Mouse (Mus musculus) limb, embryonic 15.5 days (tissue): ENCODE results near the gene Olfr1366. TPM values are rescaled to one million over a fixed set of nuclear protein-coding genes. Genes with fewer than 3 reads are reported as not detected.
"Not testable (repeated sequence)": the region's sequence is repeated elsewhere in the genome, so short reads cannot be mapped to it uniquely, and the experiment has no call there.

Experiments
- ATAC-seq: fragments of 200-750 bp; cut with Nextera tagmentation; 2 replicates; pipeline ENCODE4 v1.8.0; 2017; ENCODE audit warnings: low read depth, moderate TSS enrichment; ENCODE audit not compliant: insufficient number of reproducible peaks, low FRiP score, low TSS enrichment
- H3K27ac ChIP-seq: fragments of 300-500 bp; sonication (generic); 2 replicates; pipeline ENCODE4 v1.5.1; 2015; ENCODE audit warnings: moderate library complexity, mild to moderate bottlenecking, inconsistent platforms
- H3K27me3 ChIP-seq: fragments of 300-500 bp; sonication (generic); 2 replicates; pipeline ENCODE4 v1.6.1; 2015; ENCODE audit warnings: inconsistent platforms
- H3K36me3 ChIP-seq: fragments of 300-500 bp; sonication (generic); 2 replicates; pipeline ENCODE4 v1.6.1; 2015; ENCODE audit warnings: inconsistent platforms
- H3K4me1 ChIP-seq: fragments of 300-500 bp; sonication (generic); 2 replicates; pipeline ENCODE4 v1.6.1; 2015; ENCODE audit warnings: inconsistent platforms
- H3K4me2 ChIP-seq: fragments of 300-500 bp; sonication (generic); 2 replicates; pipeline ENCODE4 v1.6.1; 2015; ENCODE audit warnings: mild to moderate bottlenecking, inconsistent platforms
- H3K4me3 ChIP-seq: fragments of 300-500 bp; sonication (generic); 2 replicates; pipeline ENCODE4 v1.5.1; 2015; ENCODE audit warnings: mild to moderate bottlenecking, inconsistent platforms
- H3K9ac ChIP-seq: fragments of 300-500 bp; sonication (generic); 2 replicates; pipeline ENCODE4 v1.6.1; 2015; ENCODE audit warnings: inconsistent platforms
- H3K9me3 ChIP-seq: fragments of 300-500 bp; sonication (generic); 2 replicates; pipeline ENCODE4 v1.6.1; 2016; ENCODE audit warnings: inconsistent platforms
- WGBS: fragments of 180-500 bp; shearing (Covaris S2); methylation state at CpG from one replicate; pipeline ENCODE4 v1.1.7; 2015; 5-methylcytosine and 5-hydroxymethylcytosine counted together
- polyA plus RNA-seq: library from polyadenylated mRNA; unstranded; fragments of >200 nt; fragmentation: Nextera tagmentation; extraction: Ambion mirVana; gene quantifications from 2 replicates; pipeline ENCODE4 v1.2.1, GENCODE M21; 2015

The Olfr1366 gene
- 0.17 and 0.18 TPM in 2 replicates for polyA plus RNA-seq

DNA sequence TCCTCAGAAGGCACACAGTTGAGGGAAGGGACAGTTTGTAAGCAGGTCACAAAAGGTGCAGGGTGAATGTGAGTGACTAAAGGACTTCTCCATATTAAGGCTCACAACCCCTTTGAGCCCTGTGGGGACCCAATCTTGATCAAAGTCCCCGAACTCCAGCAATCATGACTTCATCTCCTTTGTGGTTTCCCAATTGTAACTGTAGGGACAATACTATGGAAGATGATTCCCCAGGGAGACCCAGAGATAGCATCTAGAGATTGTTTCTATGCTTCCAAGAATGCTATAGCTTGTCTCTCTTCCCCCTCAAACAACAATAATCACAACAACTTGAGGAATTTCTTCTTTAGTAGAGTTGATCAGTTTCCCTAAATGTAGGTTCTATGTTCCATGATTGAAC lies at the start of gene Olfr1366:
Gene Olfr1366 (minus strand): TSS at position 101 of the 400 bp plus-strand sequence.
- no peak for ATAC-seq
- WGBS, result 63% methylated on average over 1 of the region's 1 CpGs

GRCm38 (mm10) chr13:21591618-21592017 lies 49.0 kb upstream of the Olfr1366 start:
- Histone ChIP-seq H3K4me3 (no peak overlapping the region), H3K4me1 (no peaks in the 10 kb centered on the region), H3K27me3 (no peaks in the 10 kb centered on the region), H3K9me3 (no peaks in the 10 kb centered on the region), H3K27ac (no peak overlapping the region), H3K36me3 (no peaks in the 10 kb centered on the region), H3K9ac (no peak overlapping the region), H3K4me2 (no peak overlapping the region)
- 47% methylated on average over 2 of the region's 2 CpGs for WGBS
- ATAC-seq, result no peak

More for the DNA sequence above, at the start of gene Olfr1366:
- Histone ChIP-seq H3K4me2 (no peak within 1 kb of the TSS), H3K27ac (no peak within 1 kb of the TSS), H3K27me3 (no peaks in the 10 kb centered on the region), H3K4me1 (no peaks in the 10 kb centered on the region), H3K4me3 (no peak within 1 kb of the TSS), H3K9ac (no peak within 1 kb of the TSS), H3K9me3 (no peaks in the 10 kb centered on the region), H3K36me3 (no peaks in the 10 kb centered on the region)

DNA sequence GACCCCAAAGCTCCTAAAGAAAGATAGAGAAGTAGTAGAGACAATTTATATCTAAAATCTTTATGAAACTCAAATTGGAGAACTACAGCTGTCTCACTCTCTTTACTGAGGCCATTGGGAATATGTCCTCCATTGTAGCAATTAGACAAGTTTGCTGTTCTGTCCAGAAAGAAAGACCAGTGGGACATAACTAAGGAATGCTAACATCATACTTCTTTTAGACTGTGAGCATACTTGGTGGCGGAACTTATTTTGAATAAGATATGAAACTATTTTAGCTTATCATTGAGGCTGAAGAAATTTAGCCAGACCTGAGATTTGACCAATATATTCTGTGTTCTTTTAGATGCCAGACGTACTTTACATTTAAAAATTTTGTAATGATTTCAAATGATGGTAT lies 39.1 kb upstream of the Olfr1366 start, which contains the start of gene Olfr1364:
Gene Olfr1364 (minus strand): TSS at position 101 of the 400 bp plus-strand sequence.
- WGBS, result 83% methylated on average over 2 of the region's 2 CpGs
- H3K9ac ChIP-seq, result no peak within 1 kb of the TSS
- no peaks in the 10 kb centered on the region for H3K36me3 ChIP-seq
- H3K4me1 ChIP-seq, result no peaks in the 10 kb centered on the region
- no peak for ATAC-seq
- no peak within 1 kb of the TSS for H3K4me2 ChIP-seq
- H3K27ac ChIP-seq, result no peak within 1 kb of the TSS
- H3K27me3 ChIP-seq, result no peaks in the 10 kb centered on the region
- no peak within 1 kb of the TSS for H3K4me3 ChIP-seq
- H3K9me3 ChIP-seq, result no peaks in the 10 kb centered on the region

- no peak within 1 kb of the TSS for H3K9ac ChIP-seq
- 73% methylated on average over 1 of the region's 1 CpGs for WGBS
- H3K27me3 ChIP-seq, result no peaks in the 10 kb centered on the region
- no peaks in the 10 kb centered on the region for H3K9me3 ChIP-seq
- H3K4me1 ChIP-seq, result no peaks in the 10 kb centered on the region
- no peaks in the 10 kb centered on the region for H3K36me3 ChIP-seq
- no peak within 1 kb of the TSS for H3K4me2 ChIP-seq
- no peak for ATAC-seq
- no peak within 1 kb of the TSS for H3K27ac ChIP-seq
- no peak within 1 kb of the TSS for H3K4me3 ChIP-seq
Observed at GRCm38 (mm10) chr13:21559793-21560192, 17.2 kb upstream of the Olfr1366 start, which contains the start of gene Olfr1535. Gene Olfr1535, minus strand, starts transcription at chr13:21559893.

DNA sequence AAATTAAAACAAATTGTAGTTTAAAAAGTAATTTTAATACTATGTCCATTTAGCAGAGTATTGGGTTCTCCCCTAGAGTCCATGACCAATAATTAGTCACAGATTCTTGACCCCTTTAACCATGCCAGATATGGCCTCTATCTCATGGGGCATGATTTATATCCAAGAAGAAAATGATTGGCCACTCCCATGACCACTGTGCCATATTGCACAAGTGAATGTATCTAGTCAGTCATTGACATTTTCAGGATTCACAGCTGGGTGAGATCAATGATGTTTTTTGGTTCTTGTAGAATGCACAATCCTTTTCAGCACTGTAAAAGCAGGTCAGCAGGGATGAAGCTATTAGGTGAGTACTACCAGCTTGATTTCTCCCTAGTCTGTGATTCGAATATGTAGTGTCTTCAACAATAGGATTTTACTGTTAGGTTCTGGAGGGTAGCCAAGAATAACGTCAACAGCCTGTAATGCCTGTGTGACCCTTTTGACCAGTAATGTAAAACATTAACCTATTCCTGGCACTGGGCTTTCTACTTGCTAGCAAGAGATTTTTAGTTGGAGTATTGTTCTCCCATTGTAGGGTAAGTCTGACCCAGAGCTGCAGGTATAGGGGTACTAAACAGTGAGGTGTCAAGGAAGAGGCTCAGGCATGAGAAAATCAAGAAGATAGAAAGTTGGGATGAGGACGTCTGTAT lies 8.0 kb upstream of the Olfr1366 start:
- Histone ChIP-seq H3K27me3 (no peaks in the 10 kb centered on the region), H3K27ac (no peak overlapping the region), H3K4me2 (no peak overlapping the region), H3K9ac (no peak overlapping the region), H3K36me3 (no peaks in the 10 kb centered on the region), H3K9me3 (no peaks in the 10 kb centered on the region), H3K4me1 (no peaks in the 10 kb centered on the region), H3K4me3 (no peak overlapping the region)
- 55% methylated on average over 3 of the region's 3 CpGs for WGBS
- ATAC-seq, result no peak

DNA sequence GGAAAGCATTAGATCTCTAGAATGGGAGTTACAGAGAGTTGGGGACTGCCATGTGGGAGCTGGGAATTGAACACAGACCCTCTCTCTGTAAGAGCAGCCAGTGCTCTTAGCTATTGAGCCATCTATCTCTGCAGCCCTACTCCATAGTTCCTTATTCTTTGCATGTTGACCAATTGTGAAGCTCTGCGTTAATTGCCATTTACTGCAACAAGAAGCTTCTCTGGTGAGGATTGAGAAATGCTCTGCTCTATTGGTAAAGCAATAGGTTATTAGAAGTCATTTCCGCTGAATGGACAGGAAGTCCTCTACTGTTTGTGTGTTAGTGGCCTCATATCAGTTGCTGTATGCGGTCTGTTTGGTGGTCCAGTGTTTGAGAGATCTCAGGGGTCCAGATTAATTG lies 6.9 kb upstream of the Olfr1366 start:
- Histone ChIP-seq H3K36me3 (no peaks in the 10 kb centered on the region), H3K4me1 (no peaks in the 10 kb centered on the region), H3K9me3 (no peaks in the 10 kb centered on the region), H3K9ac (no peak overlapping the region), H3K27ac (no peak overlapping the region), H3K4me3 (no peak overlapping the region), H3K4me2 (no peak overlapping the region), H3K27me3 (no peaks in the 10 kb centered on the region)
- WGBS, result 83% methylated on average over 3 of the region's 3 CpGs
- no peak for ATAC-seq

GRCm38 (mm10) chr13:21530781-21531201 lies 11.8 kb downstream of the Olfr1366 start, which contains the start of gene Zkscan8:
Gene Zkscan8, minus strand, starts transcription at chr13:21531120.
- Histone ChIP-seq H3K4me2 (peak within 1 kb of the TSS; percentile 63), H3K4me1 (no peaks in the 10 kb centered on the region), H3K36me3 (peaks cover 9% of the 10 kb centered on the region), H3K9me3 (no peaks in the 10 kb centered on the region), H3K27ac (peak within 1 kb of the TSS; percentile 96), H3K4me3 (peak within 1 kb of the TSS; percentile 88), H3K27me3 (no peaks in the 10 kb centered on the region), H3K9ac (peak within 1 kb of the TSS; percentile 99)
- WGBS, result under 1% methylated on average over 39 of the region's 39 CpGs
- ATAC-seq, result peak; percentile 93

DNA sequence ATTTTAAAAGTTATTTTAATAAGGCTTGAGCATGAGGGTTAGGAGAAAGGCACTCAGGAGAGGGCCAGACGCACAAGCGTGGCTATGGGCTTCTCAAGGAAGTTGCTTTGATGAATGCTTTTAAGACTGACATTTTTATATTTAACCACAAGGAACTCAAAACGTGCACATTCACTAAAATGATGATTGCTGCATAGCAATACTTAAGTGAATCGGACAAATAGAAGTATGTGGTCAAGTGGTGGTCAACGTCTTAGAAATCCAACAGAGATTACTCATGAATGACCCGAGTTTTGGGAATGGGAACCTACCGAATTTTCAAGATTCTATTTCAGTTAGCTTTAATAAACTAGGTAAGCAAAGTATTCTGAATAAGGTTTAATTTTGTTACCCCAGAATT lies 12.5 kb downstream of the Olfr1366 start:
- no peak for ATAC-seq
- H3K4me2 ChIP-seq, result peak overlapping the region; percentile 40
- peaks cover 13% of the 10 kb centered on the region for H3K36me3 ChIP-seq
- H3K9ac ChIP-seq, result no peak overlapping the region
- no peaks in the 10 kb centered on the region for H3K4me1 ChIP-seq
- H3K4me3 ChIP-seq, result peak overlapping the region; percentile 88
- no peaks in the 10 kb centered on the region for H3K27me3 ChIP-seq
- H3K9me3 ChIP-seq, result no peaks in the 10 kb centered on the region
- no peak overlapping the region for H3K27ac ChIP-seq
- 42% methylated on average over 7 of the region's 7 CpGs for WGBS

GRCm38 (mm10) chr13:21506221-21506649 lies 36.4 kb downstream of the Olfr1366 start:
- H3K9me3 ChIP-seq, result no peaks in the 10 kb centered on the region
- peak; percentile 97 for ATAC-seq
- H3K4me3 ChIP-seq, result peak overlapping the region; percentile 64
- H3K4me2 ChIP-seq, result peak overlapping the region; percentile 52
- WGBS, result under 1% methylated on average over 21 of the region's 21 CpGs
- peaks cover 3% of the 10 kb centered on the region; the same call in 1 of the 2 replicates for H3K4me1 ChIP-seq
- peak overlapping the region; percentile 94 for H3K27ac ChIP-seq
- no peaks in the 10 kb centered on the region for H3K36me3 ChIP-seq
- H3K27me3 ChIP-seq, result no peaks in the 10 kb centered on the region
- H3K9ac ChIP-seq, result peak overlapping the region; percentile 37; the same call in 1 of the 2 replicates

- H3K27me3 ChIP-seq, result no peaks in the 10 kb centered on the region
- no peak for ATAC-seq
Observed at GRCm38 (mm10) chr13:21502296-21502695, 40.3 kb downstream of the Olfr1366 start.

GRCm38 (mm10) chr13:21501182-21501581 lies 41.4 kb downstream of the Olfr1366 start, which contains the start of gene Gm11273:
Gene Gm11273, minus strand, starts transcription at chr13:21501418.
- H3K27ac ChIP-seq, H3K4me2 ChIP-seq, H3K9me3 ChIP-seq, H3K36me3 ChIP-seq, H3K4me3 ChIP-seq, ATAC-seq, H3K9ac ChIP-seq, H3K27me3 ChIP-seq, H3K4me1 ChIP-seq: not testable (repeated sequence)
- 94% methylated on average over 17 of the region's 17 CpGs for WGBS

More at GRCm38 (mm10) chr13:21502296-21502695, 40.3 kb downstream of the Olfr1366 start:
- no peak overlapping the region for H3K27ac ChIP-seq
- H3K4me1 ChIP-seq, result peaks cover 3% of the 10 kb centered on the region; the same call in 1 of the 2 replicates
- no peak overlapping the region for H3K9ac ChIP-seq
- H3K4me2 ChIP-seq, result no peak overlapping the region
- WGBS, result 84% methylated on average over 5 of the region's 5 CpGs
- H3K4me3 ChIP-seq, result no peak overlapping the region
- no peaks in the 10 kb centered on the region for H3K9me3 ChIP-seq
- no peaks in the 10 kb centered on the region for H3K36me3 ChIP-seq

DNA sequence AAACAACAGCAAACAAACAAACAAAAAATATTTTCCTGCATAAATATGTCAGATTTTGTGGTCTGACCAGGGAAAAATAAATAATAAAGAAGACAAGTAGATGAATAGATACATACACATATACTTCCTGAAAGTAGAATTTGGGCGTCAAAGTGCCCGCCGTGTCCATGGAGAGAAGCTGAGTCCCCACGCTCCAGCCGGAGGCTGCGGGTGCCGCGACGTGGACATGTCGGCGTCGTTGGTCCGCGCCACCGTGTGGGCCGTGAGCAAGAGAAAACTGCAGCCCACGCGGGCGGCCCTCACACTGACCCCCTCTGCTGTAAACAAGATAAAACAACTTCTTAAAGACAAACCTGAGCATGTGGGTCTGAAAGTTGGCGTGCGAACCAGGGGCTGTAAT lies 47.5 kb downstream of the Olfr1366 start, which contains the start of gene AK157302:
Gene AK157302 (plus strand): TSS at position 144 of the 400 bp plus-strand sequence.
- H3K27ac ChIP-seq, result no peak within 1 kb of the TSS
- H3K36me3 ChIP-seq, result no peaks in the 10 kb centered on the region
- no peaks in the 10 kb centered on the region for H3K4me1 ChIP-seq
- no peaks in the 10 kb centered on the region for H3K27me3 ChIP-seq
- no peak within 1 kb of the TSS for H3K4me3 ChIP-seq
- ATAC-seq, result no peak
- H3K9me3 ChIP-seq, result no peaks in the 10 kb centered on the region
- H3K9ac ChIP-seq, result no peak within 1 kb of the TSS
- WGBS, result 95% methylated on average over 21 of the region's 21 CpGs
- no peak within 1 kb of the TSS for H3K4me2 ChIP-seq
